Mouse (Mus musculus) intestine, embryonic 16.5 days (tissue): ENCODE data around the gene Rab4a. TPM values are rescaled to one million over a fixed set of nuclear protein-coding genes. Genes with fewer than 3 reads are reported as not detected.

Experiments
- ATAC-seq: fragments of 200-750 bp; cut with Nextera tagmentation; 2 replicates; pipeline ENCODE4 v1.8.0; 2017; ENCODE audit warnings: moderate TSS enrichment, moderate library complexity
- H3K27ac ChIP-seq: fragments of 300-500 bp; sonication (generic); 2 replicates; pipeline ENCODE4 v1.5.1; 2014; ENCODE audit warnings: mild to moderate bottlenecking, low read length
- H3K27me3 ChIP-seq: fragments of 300-500 bp; sonication (generic); replicated peaks from 2 replicates; pipeline ENCODE4 v1.6.1; 2014; ENCODE audit warnings: low read length, control low read depth, mixed read lengths; ENCODE audit not compliant: control insufficient read depth, insufficient read depth
- H3K36me3 ChIP-seq: fragments of 300-500 bp; sonication (generic); 2 replicates; pipeline ENCODE4 v1.6.1; 2014; ENCODE audit warnings: low read length, control low read depth; ENCODE audit not compliant: control insufficient read depth, insufficient read depth
- H3K4me1 ChIP-seq: fragments of 300-500 bp; sonication (generic); 2 replicates; pipeline ENCODE4 v1.6.1; 2014; ENCODE audit warnings: low read length, control low read depth, mixed read lengths; ENCODE audit not compliant: control insufficient read depth, insufficient read depth
- H3K4me2 ChIP-seq: fragments of 300-500 bp; sonication (generic); 2 replicates; pipeline ENCODE4 v1.6.1; 2014; ENCODE audit warnings: low read depth, low read length, control low read depth
- H3K4me3 ChIP-seq: fragments of 300-500 bp; sonication (generic); 2 replicates; pipeline ENCODE4 v1.5.1; 2014; ENCODE audit warnings: mild to moderate bottlenecking, low read length
- H3K9ac ChIP-seq: fragments of 300-500 bp; sonication (generic); 2 replicates; pipeline ENCODE4 v1.6.1; 2014; ENCODE audit warnings: low read depth, low read length
- H3K9me3 ChIP-seq: fragments of 300-500 bp; sonication (generic); 2 replicates; pipeline ENCODE4 v1.6.1; 2016; ENCODE audit warnings: low read length, control low read depth; ENCODE audit not compliant: control insufficient read depth
- WGBS: fragments of 180-500 bp; shearing (Covaris S2); extraction: QIAGEN DNeasy Blood & Tissue Kit; methylation state at CpG from one replicate; pipeline ENCODE4 v1.1.7; 2014; 5-methylcytosine and 5-hydroxymethylcytosine counted together
- polyA plus RNA-seq: library from polyadenylated mRNA; unstranded; fragments of >200 nt; fragmentation: Nextera tagmentation; extraction: Ambion mirVana; gene quantifications from 2 replicates; pipeline ENCODE4 v1.2.1, GENCODE M21; 2015

Rab4a gene
- polyA plus RNA-seq = 66.9 and 71.9 TPM in 2 replicates

GRCm38 (mm10) chr8:123805718-123806373 is at the start of gene Rab4a:
TSS of gene Rab4a (plus strand) at chr8:123805985.
- Histone ChIP-seq H3K9me3 (no peaks in the 10 kb centered on the region; the same call in 1 of the 2 replicates), H3K27me3 (no peaks in the 10 kb centered on the region), H3K4me1 (peaks cover 29% of the 10 kb centered on the region), H3K36me3 (no peaks in the 10 kb centered on the region), H3K27ac (peak within 1 kb of the TSS; percentile 88), H3K4me2 (peak within 1 kb of the TSS; percentile 79), H3K9ac (peak within 1 kb of the TSS; percentile 93), H3K4me3 (peak within 1 kb of the TSS; percentile 82)
- under 1% methylated on average over 47 of the region's 48 CpGs for WGBS
- ATAC-seq = peak; percentile 94

- H3K36me3 ChIP-seq = no peaks in the 10 kb centered on the region
- no peaks in the 10 kb centered on the region for H3K9me3 ChIP-seq
- H3K4me2 ChIP-seq = no peak overlapping the region
- no peak overlapping the region for H3K4me3 ChIP-seq
- ATAC-seq = no peak
- H3K27me3 ChIP-seq = no peaks in the 10 kb centered on the region
- H3K4me1 ChIP-seq = peaks cover 33% of the 10 kb centered on the region
- no peak overlapping the region for H3K9ac ChIP-seq
- WGBS = 61% methylated on average over 8 of the region's 8 CpGs
- H3K27ac ChIP-seq = no peak overlapping the region
Measured at GRCm38 (mm10) chr8:123756901-123757300, 48.9 kb upstream of the Rab4a start.

- H3K27me3 ChIP-seq = no peaks in the 10 kb centered on the region
- H3K4me2 ChIP-seq = no peak overlapping the region
- H3K4me1 ChIP-seq = peaks cover 39% of the 10 kb centered on the region
- ATAC-seq = no peak
- no peak overlapping the region for H3K27ac ChIP-seq
- no peaks in the 10 kb centered on the region for H3K9me3 ChIP-seq
- H3K4me3 ChIP-seq = no peak overlapping the region
- WGBS = 86% methylated on average over 1 of the region's 1 CpGs
- H3K9ac ChIP-seq = no peak overlapping the region
- H3K36me3 ChIP-seq = no peaks in the 10 kb centered on the region
Measured at GRCm38 (mm10) chr8:123758935-123759334, 46.9 kb upstream of the Rab4a start.

- Histone ChIP-seq H3K9me3 (no peaks in the 10 kb centered on the region), H3K4me1 (peaks cover 37% of the 10 kb centered on the region), H3K4me3 (no peak overlapping the region), H3K9ac (no peak overlapping the region), H3K4me2 (peak overlapping the region; percentile 10; the same call in 1 of the 2 replicates), H3K27me3 (no peaks in the 10 kb centered on the region), H3K36me3 (no peaks in the 10 kb centered on the region), H3K27ac (no peak overlapping the region)
- peak; percentile 77 for ATAC-seq
- WGBS = 16% methylated on average over 10 of the region's 10 CpGs
Measured at GRCm38 (mm10) chr8:123759933-123760332, 45.9 kb upstream of the Rab4a start.

GRCm38 (mm10) chr8:123760579-123760978 is 45.2 kb upstream of the Rab4a start:
- peak; percentile 76 for ATAC-seq
- H3K4me1 ChIP-seq = peaks cover 37% of the 10 kb centered on the region

GRCm38 (mm10) chr8:123761266-123761882 is 44.4 kb upstream of the Rab4a start:
- no peak overlapping the region for H3K4me2 ChIP-seq
- peak overlapping the region; percentile 54; the same call in 1 of the 2 replicates for H3K27ac ChIP-seq
- H3K4me1 ChIP-seq = peaks cover 37% of the 10 kb centered on the region
- WGBS = 47% methylated on average over 12 of the region's 12 CpGs
- H3K36me3 ChIP-seq = no peaks in the 10 kb centered on the region
- H3K9me3 ChIP-seq = no peaks in the 10 kb centered on the region
- no peak for ATAC-seq
- no peak overlapping the region; the same call in 1 of the 2 replicates for H3K9ac ChIP-seq
- no peak overlapping the region for H3K4me3 ChIP-seq
- H3K27me3 ChIP-seq = no peaks in the 10 kb centered on the region

More at GRCm38 (mm10) chr8:123760579-123760978, 45.2 kb upstream of the Rab4a start:
- H3K4me3 ChIP-seq = no peak overlapping the region
- 0 out of 2 replicates have a peak overlapping the region, but pooled peaks have one; percentile 21 for H3K9ac ChIP-seq
- H3K9me3 ChIP-seq = no peaks in the 10 kb centered on the region
- H3K27ac ChIP-seq = peak overlapping the region; percentile 54
- no peaks in the 10 kb centered on the region for H3K36me3 ChIP-seq
- H3K27me3 ChIP-seq = no peaks in the 10 kb centered on the region
- H3K4me2 ChIP-seq = peak overlapping the region; percentile 31
- WGBS = 38% methylated on average over 5 of the region's 5 CpGs

GRCm38 (mm10) chr8:123761883-123762270 is 43.9 kb upstream of the Rab4a start:
- H3K4me2 ChIP-seq = no peak overlapping the region
- H3K36me3 ChIP-seq = no peaks in the 10 kb centered on the region
- no peak overlapping the region for H3K4me3 ChIP-seq
- H3K27ac ChIP-seq = no peak overlapping the region
- 47% methylated on average over 4 of the region's 4 CpGs for WGBS
- no peaks in the 10 kb centered on the region for H3K27me3 ChIP-seq
- H3K9ac ChIP-seq = no peak overlapping the region
- H3K4me1 ChIP-seq = peaks cover 35% of the 10 kb centered on the region
- ATAC-seq = no peak
- no peaks in the 10 kb centered on the region for H3K9me3 ChIP-seq

GRCm38 (mm10) chr8:123763355-123763754 is 42.4 kb upstream of the Rab4a start:
- Histone ChIP-seq H3K27ac (peak overlapping the region; percentile 69), H3K4me2 (no peak overlapping the region), H3K9me3 (no peaks in the 10 kb centered on the region), H3K4me3 (no peak overlapping the region), H3K27me3 (no peaks in the 10 kb centered on the region), H3K9ac (no peak overlapping the region), H3K4me1 (peaks cover 33% of the 10 kb centered on the region), H3K36me3 (no peaks in the 10 kb centered on the region)
- peak; percentile 43 for ATAC-seq
- 20% methylated on average over 7 of the region's 7 CpGs for WGBS

- 44% methylated on average over 4 of the region's 4 CpGs for WGBS
- no peaks in the 10 kb centered on the region for H3K36me3 ChIP-seq
- no peak overlapping the region for H3K4me3 ChIP-seq
- peaks cover 33% of the 10 kb centered on the region for H3K4me1 ChIP-seq
- no peak overlapping the region for H3K27ac ChIP-seq
- H3K9me3 ChIP-seq = no peaks in the 10 kb centered on the region
- no peaks in the 10 kb centered on the region for H3K27me3 ChIP-seq
- no peak for ATAC-seq
- no peak overlapping the region for H3K9ac ChIP-seq
- H3K4me2 ChIP-seq = no peak overlapping the region
Measured at GRCm38 (mm10) chr8:123764671-123765070, 41.1 kb upstream of the Rab4a start.
